Mouse (Mus musculus): ENCODE results near the gene Ggt5. TPM values are rescaled to one million over a fixed set of nuclear protein-coding genes. Genes with fewer than 3 reads are reported as not detected.

Ggt5 gene
- polyA plus RNA-seq, 1 experiment from 2014 or later: 2.1 TPM

DNA sequence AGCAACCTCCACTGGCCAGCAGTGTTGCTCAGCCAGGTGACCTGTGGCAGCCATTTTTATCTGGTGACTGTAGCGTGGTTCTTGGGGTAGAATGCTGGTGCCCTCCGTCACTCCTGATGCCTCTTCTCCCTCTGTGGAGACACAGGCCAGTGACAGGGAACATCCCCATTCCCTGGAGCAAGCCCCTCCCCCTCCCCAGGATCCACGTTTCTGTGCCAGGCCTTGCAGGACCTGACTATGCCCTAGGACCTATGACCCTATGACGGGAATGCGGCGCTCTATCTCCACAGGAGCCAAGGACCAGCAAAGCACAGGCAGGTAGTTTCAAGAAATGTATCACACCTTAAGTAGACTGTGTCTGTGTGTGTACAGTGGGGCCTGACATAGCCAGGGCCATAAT is 59.0 kb downstream of the Ggt5 start:
- no peak overlapping the region for H3K4me2 ChIP-seq (ENCODE audit: low read length)
- DNase-seq (ENCODE audit: low spot score) (no peak), ATAC-seq (no peak)
- H3K36me3 ChIP-seq (ENCODE audit: control insufficient read depth, insufficient read depth, low read length): peaks cover 68% of the 10 kb centered on the region
- no peak overlapping the region for H3K9ac ChIP-seq (ENCODE audit: low read length)
- H3K9me3 ChIP-seq (replicated peaks; ENCODE audit: control insufficient read depth, low read length): no peaks in the 10 kb centered on the region
- 95% methylated on average over 6 of the region's 6 CpGs for WGBS
- no peaks in the 10 kb centered on the region for H3K27me3 ChIP-seq (replicated peaks; ENCODE audit: control insufficient read depth, insufficient read depth, low read length)
- no peak overlapping the region for H3K4me3 ChIP-seq (ENCODE audit: low read depth, low read length)
- H3K27ac ChIP-seq (ENCODE audit: low read depth, low read length): no peak overlapping the region
- H3K4me1 ChIP-seq (ENCODE audit: control insufficient read depth, insufficient read depth, low read length): peaks cover 6% of the 10 kb centered on the region; the same call in 1 of the 2 replicates

DNA sequence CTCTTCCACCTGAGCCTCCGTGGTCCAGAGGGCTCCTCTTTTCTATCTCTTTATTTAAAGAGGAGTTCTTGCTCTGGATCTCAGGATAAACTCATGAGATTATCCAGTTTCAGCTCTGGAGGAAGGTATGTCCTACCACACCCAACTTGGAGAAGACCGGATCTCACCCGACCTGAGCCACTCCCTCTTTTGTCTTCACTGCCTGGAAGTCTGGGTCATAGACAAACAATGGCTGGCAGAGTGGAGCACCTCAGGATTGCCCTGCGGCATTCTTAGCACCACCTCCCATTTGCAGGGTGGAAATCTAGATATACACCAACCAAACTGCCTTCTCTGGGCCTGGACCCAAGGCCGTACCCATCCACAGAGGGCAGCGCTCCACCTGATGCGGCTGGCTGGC is 59.9 kb downstream of the Ggt5 start:
- Histone ChIP-seq H3K9me3 (replicated peaks; ENCODE audit: control insufficient read depth, low read length) (no peaks in the 10 kb centered on the region), H3K27me3 (replicated peaks; ENCODE audit: control insufficient read depth, insufficient read depth, low read length) (no peaks in the 10 kb centered on the region), H3K4me1 (ENCODE audit: control insufficient read depth, insufficient read depth, low read length) (no peaks in the 10 kb centered on the region), H3K27ac (ENCODE audit: low read depth, low read length) (no peak overlapping the region), H3K4me2 (ENCODE audit: low read length) (no peak overlapping the region), H3K4me3 (ENCODE audit: low read depth, low read length) (no peak overlapping the region), H3K36me3 (ENCODE audit: control insufficient read depth, insufficient read depth, low read length) (peaks cover 74% of the 10 kb centered on the region), H3K9ac (ENCODE audit: low read length) (no peak overlapping the region)
- ATAC-seq (no peak), DNase-seq (ENCODE audit: low spot score) (no peak)
- WGBS: 91% methylated on average over 7 of the region's 7 CpGs

DNA sequence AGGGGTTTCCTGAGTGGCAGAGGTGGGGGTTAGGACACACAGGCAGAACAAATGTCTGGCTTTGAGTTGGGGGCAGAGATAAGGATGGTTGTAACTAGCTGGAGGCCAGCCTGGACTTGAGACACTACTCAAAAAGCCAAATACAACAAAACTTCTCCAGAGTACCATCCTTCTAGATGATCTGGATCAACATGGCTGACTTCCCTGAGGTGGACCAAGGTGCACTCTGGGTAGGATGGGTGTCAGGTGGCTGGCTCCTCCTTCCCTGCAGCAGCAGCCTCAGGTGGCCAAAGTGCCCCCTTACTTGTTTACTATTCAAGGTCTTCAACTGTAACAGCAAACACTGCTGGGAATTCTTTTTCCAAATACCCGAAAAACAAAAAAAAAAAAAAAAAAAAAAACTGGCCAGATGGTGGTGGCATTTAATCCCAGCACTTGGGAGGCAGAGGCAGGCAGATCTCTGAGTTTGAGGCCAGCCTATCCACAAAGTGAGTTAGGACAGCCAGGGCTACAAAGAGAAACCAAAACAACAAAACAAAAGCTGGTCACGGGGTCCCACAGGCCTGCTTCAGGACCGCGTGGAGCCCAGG is 60.4 kb downstream of the Ggt5 start:
- Histone ChIP-seq H3K27ac (ENCODE audit: low read depth, low read length) (no peak overlapping the region), H3K4me2 (ENCODE audit: low read length) (no peak overlapping the region), H3K36me3 (ENCODE audit: control insufficient read depth, insufficient read depth, low read length) (peaks cover 74% of the 10 kb centered on the region), H3K4me3 (ENCODE audit: low read depth, low read length) (no peak overlapping the region), H3K9ac (ENCODE audit: low read length) (no peak overlapping the region), H3K4me1 (ENCODE audit: control insufficient read depth, insufficient read depth, low read length) (no peaks in the 10 kb centered on the region), H3K27me3 (replicated peaks; ENCODE audit: control insufficient read depth, insufficient read depth, low read length) (no peaks in the 10 kb centered on the region), H3K9me3 (replicated peaks; ENCODE audit: control insufficient read depth, low read length) (no peaks in the 10 kb centered on the region)
- WGBS: 90% methylated on average over 4 of the region's 4 CpGs
- DNase-seq (ENCODE audit: low spot score) (no peak), ATAC-seq (no peak)

DNA sequence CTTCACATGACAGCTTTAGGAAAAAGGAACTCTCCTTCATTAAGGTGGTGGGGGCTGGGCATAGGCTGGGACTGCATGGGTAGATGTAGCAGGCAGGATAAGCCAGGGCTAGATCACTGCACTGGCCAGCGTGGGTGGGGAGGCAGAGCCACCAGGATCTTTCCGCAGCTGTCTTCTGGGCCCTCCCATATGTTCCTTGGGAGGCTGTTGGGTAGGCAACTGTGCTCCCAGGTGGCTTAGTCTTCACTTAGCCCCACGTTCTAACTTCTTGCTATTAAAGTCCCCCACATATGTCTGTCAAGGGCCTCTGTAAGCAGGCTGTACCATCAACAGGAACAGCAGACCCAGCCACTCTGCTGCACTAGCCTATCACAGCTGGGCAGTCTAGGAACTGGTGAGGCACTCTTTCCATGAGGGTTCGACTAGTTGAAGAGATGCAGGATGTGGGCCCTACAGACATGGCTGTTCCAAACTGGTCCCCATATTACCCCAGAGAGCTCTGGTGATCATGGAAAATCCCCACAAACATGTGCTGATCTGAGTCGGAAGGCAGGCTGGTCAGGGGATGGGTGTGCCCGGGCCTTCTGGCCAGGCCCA is 61.3 kb downstream of the Ggt5 start:
- H3K9ac ChIP-seq (ENCODE audit: low read length): no peak overlapping the region
- H3K4me1 ChIP-seq (ENCODE audit: control insufficient read depth, insufficient read depth, low read length): no peaks in the 10 kb centered on the region
- H3K4me3 ChIP-seq (ENCODE audit: low read depth, low read length): no peak overlapping the region
- ATAC-seq (no peak), DNase-seq (ENCODE audit: low spot score) (no peak)
- no peaks in the 10 kb centered on the region for H3K27me3 ChIP-seq (replicated peaks; ENCODE audit: control insufficient read depth, insufficient read depth, low read length)
- no peak overlapping the region for H3K4me2 ChIP-seq (ENCODE audit: low read length)
- WGBS: 93% methylated on average over 6 of the region's 6 CpGs
- H3K27ac ChIP-seq (ENCODE audit: low read depth, low read length): no peak overlapping the region
- peaks cover 81% of the 10 kb centered on the region for H3K36me3 ChIP-seq (ENCODE audit: control insufficient read depth, insufficient read depth, low read length)
- H3K9me3 ChIP-seq (replicated peaks; ENCODE audit: control insufficient read depth, low read length): no peaks in the 10 kb centered on the region

DNA sequence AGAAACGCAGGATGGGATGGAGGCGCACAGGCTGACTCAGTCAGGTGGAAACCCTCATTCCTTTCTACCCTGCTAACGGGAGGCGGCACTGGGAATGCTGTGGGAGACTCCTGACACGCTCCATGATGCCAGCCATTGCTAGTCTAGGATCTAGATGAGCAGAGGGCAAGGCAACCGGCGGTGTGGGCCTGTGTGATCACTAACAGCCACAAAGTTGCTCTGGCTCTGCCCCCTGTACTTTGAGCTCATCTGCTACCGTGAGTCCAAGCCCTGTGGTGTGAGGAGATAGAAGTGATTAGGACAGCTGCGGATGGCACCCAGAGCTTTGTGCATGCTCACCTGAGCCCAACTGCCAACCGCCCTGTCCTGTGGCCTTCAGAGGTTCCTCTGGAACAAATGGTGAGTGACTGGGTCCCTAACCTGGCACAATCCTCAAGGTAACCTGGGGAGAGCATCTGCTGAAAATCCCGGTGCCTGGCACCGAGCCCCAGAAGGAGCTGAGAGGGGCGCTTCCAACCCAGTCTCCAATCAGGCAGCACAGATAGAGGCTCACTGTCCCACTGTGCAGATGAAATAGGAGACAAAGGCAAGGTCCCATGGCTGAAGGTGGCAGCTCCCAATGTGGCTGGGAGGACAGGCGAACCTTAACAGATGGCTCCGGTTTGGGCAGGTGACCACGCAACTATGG is 62.4 kb downstream of the Ggt5 start:
- Histone ChIP-seq H3K9ac (ENCODE audit: low read length) (no peak overlapping the region), H3K4me2 (ENCODE audit: low read length) (no peak overlapping the region), H3K9me3 (replicated peaks; ENCODE audit: control insufficient read depth, low read length) (no peaks in the 10 kb centered on the region), H3K27ac (ENCODE audit: low read depth, low read length) (no peak overlapping the region), H3K4me1 (ENCODE audit: control insufficient read depth, insufficient read depth, low read length) (no peaks in the 10 kb centered on the region), H3K4me3 (ENCODE audit: low read depth, low read length) (no peak overlapping the region), H3K36me3 (ENCODE audit: control insufficient read depth, insufficient read depth, low read length) (peaks cover 82% of the 10 kb centered on the region), H3K27me3 (replicated peaks; ENCODE audit: control insufficient read depth, insufficient read depth, low read length) (no peaks in the 10 kb centered on the region)
- ATAC-seq (no peak), DNase-seq (ENCODE audit: low spot score) (no peak)
- WGBS: 95% methylated on average over 16 of the region's 16 CpGs

DNA sequence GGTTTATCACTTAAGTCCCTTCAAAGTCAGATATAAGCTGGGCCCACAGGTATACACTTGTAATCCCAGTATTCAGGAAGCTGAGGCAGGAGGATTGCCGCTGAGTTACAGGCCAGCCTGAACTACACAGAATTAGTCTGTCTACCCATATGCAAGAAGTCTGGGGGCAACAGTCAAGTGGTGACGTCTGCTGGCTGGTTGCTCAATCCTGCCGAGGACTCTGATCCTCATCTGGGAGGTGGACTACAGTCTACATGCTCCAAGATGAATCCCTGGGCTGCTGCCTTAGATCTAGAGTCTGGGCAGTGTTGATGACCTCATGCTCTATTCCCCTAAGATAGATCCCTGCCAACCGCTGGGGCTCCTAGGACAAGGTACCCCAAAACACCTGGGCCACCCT is 64.9 kb downstream of the Ggt5 start:
- no peak for DNase-seq (ENCODE audit: low spot score)
- WGBS: 95% methylated on average over 4 of the region's 4 CpGs
- H3K9me3 ChIP-seq (replicated peaks; ENCODE audit: control insufficient read depth, low read length): no peaks in the 10 kb centered on the region
- peaks cover 88% of the 10 kb centered on the region for H3K36me3 ChIP-seq (ENCODE audit: control insufficient read depth, insufficient read depth, low read length)
- H3K27ac ChIP-seq (ENCODE audit: low read depth, low read length): no peak overlapping the region
- no peaks in the 10 kb centered on the region for H3K27me3 ChIP-seq (replicated peaks; ENCODE audit: control insufficient read depth, insufficient read depth, low read length)
- H3K9ac ChIP-seq (ENCODE audit: low read length): no peak overlapping the region
- no peak for ATAC-seq
- H3K4me2 ChIP-seq (ENCODE audit: low read length): no peak overlapping the region
- H3K4me3 ChIP-seq (ENCODE audit: low read depth, low read length): no peak overlapping the region
- H3K4me1 ChIP-seq (ENCODE audit: control insufficient read depth, insufficient read depth, low read length): no peaks in the 10 kb centered on the region

DNA sequence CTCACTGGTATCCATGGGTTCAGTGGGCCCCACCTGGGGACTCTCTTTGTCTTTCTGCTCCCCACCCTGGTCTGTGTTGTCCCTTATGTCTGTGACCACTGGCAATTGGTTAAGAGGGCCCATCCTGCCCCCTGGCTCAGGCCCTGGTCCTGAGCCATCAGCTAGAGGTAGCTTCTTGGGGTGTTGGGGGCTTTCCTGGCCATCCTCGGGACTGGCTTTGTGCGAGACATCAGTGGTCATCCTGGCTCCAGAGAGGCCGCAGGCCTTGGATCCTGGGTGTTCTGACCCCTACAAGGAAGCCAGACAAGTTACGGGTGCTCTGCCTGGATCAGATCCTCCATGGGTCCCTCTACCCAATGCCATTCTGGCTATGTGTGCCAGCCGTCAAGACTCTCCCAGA is 68.0 kb downstream of the Ggt5 start:
- H3K4me1 ChIP-seq (ENCODE audit: control insufficient read depth, insufficient read depth, low read length): no peaks in the 10 kb centered on the region; the same call in 1 of the 2 replicates
- ATAC-seq (no peak), DNase-seq (ENCODE audit: low spot score) (no peak)
- no peak overlapping the region for H3K4me2 ChIP-seq (ENCODE audit: low read length)
- peaks cover 63% of the 10 kb centered on the region for H3K36me3 ChIP-seq (ENCODE audit: control insufficient read depth, insufficient read depth, low read length)
- no peak overlapping the region for H3K4me3 ChIP-seq (ENCODE audit: low read depth, low read length)
- H3K27ac ChIP-seq (ENCODE audit: low read depth, low read length): no peak overlapping the region
- 95% methylated on average over 5 of the region's 5 CpGs for WGBS
- H3K9me3 ChIP-seq (replicated peaks; ENCODE audit: control insufficient read depth, low read length): no peaks in the 10 kb centered on the region
- no peak overlapping the region for H3K9ac ChIP-seq (ENCODE audit: low read length)
- H3K27me3 ChIP-seq (replicated peaks; ENCODE audit: control insufficient read depth, insufficient read depth, low read length): no peaks in the 10 kb centered on the region

DNA sequence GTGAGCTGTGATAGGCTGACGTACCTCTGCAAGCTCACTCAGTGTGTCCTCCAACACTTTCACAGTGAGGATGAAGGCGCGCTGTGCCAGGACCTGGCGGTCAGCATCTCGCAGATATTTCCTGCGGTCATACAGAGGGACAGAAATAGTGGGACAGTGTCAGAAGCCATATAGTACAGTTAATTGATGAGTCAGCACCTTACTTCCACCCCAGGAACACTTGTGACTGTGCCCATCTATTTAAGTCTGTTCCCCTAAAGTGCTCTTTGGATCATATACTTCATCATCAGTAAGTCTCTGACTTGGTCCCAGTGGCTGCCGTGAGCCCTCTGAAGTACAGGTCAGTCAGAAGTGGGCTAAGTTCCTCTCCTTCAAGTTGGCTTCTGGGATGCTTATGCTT is 68.6 kb downstream of the Ggt5 start:
- Histone ChIP-seq H3K36me3 (ENCODE audit: control insufficient read depth, insufficient read depth, low read length) (peaks cover 63% of the 10 kb centered on the region), H3K4me2 (ENCODE audit: low read length) (no peak overlapping the region), H3K9me3 (replicated peaks; ENCODE audit: control insufficient read depth, low read length) (no peaks in the 10 kb centered on the region), H3K9ac (ENCODE audit: low read length) (no peak overlapping the region), H3K27ac (ENCODE audit: low read depth, low read length) (no peak overlapping the region), H3K4me1 (ENCODE audit: control insufficient read depth, insufficient read depth, low read length) (no peaks in the 10 kb centered on the region; the same call in 1 of the 2 replicates), H3K27me3 (replicated peaks; ENCODE audit: control insufficient read depth, insufficient read depth, low read length) (no peaks in the 10 kb centered on the region), H3K4me3 (ENCODE audit: low read depth, low read length) (no peak overlapping the region)
- ATAC-seq: no peak
- no peak for DNase-seq (ENCODE audit: low spot score)
- 95% methylated on average over 7 of the region's 7 CpGs for WGBS

DNA sequence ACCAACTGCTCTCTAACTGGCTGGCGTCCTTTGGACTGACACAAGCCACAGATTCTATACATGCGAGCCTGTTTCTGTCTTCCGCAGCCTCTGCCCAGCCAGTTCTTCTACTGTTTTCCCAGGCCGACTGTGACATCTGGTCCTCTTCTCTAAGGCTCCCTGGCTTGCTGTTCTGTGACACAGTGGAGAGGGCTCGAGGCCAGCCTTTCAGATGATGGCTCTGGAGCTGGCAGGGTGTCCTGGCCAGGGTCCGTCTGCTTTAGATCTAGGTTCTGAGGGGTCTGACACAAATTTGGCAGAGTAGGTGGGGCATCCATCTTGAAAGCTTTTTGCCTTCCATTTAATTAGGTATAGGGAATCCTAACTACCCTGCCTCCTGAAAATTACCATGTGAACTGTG is 72.2 kb downstream of the Ggt5 start:
- H3K27me3 ChIP-seq (replicated peaks; ENCODE audit: control insufficient read depth, insufficient read depth, low read length): no peaks in the 10 kb centered on the region
- ATAC-seq (peak; percentile 75), DNase-seq (ENCODE audit: low spot score) (peak; percentile 76)
- H3K4me2 ChIP-seq (ENCODE audit: low read length): no peak overlapping the region
- H3K4me3 ChIP-seq (ENCODE audit: low read depth, low read length): no peak overlapping the region
- 55% methylated on average over 6 of the region's 6 CpGs for WGBS
- H3K4me1 ChIP-seq (ENCODE audit: control insufficient read depth, insufficient read depth, low read length): peaks cover 4% of the 10 kb centered on the region
- peak overlapping the region; percentile 67; the same call in 1 of the 2 replicates for H3K27ac ChIP-seq (ENCODE audit: low read depth, low read length)
- H3K36me3 ChIP-seq (ENCODE audit: control insufficient read depth, insufficient read depth, low read length): peaks cover 44% of the 10 kb centered on the region
- no peak overlapping the region for H3K9ac ChIP-seq (ENCODE audit: low read length)
- no peaks in the 10 kb centered on the region for H3K9me3 ChIP-seq (replicated peaks; ENCODE audit: control insufficient read depth, low read length)

All from forebrain, embryonic 14.5 days (tissue).